Mouse (Mus musculus) heart, adult 2 months (tissue): ENCODE data around the gene Gnl1.
"Not testable (repeated sequence)": the region's sequence is repeated elsewhere in the genome, so short reads cannot be mapped to it uniquely, and the experiment has no call there.

Experiments used
- CTCF ChIP-seq: fragments of 200-600 bp; IDR thresholded peaks from 2 replicates; pipeline ENCODE4 v1.8.1; 2022; ENCODE audit warnings: antibody characterized with exemption, mild to moderate bottlenecking, moderate library complexity
- EP300 ChIP-seq: fragments of 200-500 bp; IDR thresholded peaks from 2 replicates; pipeline ENCODE4 v1.6.1; 2011; ENCODE audit warnings: low read depth, low read length, control low read depth; ENCODE audit not compliant: insufficient read depth

DNA sequence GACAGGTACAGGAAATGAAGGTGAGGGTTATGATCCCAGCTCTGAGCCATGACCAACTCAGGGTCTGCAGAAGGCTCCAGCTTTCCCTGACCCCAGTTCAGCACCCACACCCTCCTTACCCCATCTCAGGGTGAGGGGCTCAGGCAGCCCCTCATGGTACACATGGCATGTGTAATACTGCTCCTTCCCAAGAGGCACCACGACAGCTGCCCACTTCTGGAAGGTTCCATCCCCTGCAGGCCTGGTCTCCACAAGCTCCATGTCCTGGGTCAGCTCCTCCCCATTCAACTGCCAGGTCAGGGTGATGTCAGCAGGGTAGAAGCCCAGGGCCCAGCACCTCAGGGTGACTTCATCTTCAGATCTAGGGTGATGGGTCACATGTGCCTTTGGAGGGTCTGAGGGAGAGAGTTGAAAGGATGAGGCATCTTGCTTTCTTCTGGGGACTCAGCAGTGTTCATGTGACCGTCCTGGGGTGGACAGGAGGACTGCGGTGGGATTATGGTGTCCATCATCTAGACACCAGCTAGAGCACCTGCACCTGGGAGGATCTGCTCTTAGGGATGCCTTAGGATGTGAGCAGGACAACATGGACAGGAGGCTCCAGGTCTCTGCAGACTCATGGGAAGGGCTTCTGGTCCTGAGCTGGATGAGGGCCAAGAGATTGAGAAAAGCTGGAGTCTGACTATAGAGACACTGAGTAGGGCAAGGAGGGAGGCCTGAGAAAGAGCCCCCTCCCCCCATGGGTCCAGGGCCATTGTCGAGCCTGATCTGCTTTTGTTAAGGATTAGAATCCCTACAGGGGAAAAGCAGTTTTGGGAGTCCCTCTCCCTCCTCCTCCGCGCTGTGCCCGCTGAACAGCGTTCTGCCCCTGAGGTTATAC, 51.3 kb downstream of the Gnl1 start:
- TF ChIP-seq EP300, CTCF: not testable (repeated sequence)
